ENCODE assay signal across 8 mouse cellular contexts in the genomic region with DNA sequence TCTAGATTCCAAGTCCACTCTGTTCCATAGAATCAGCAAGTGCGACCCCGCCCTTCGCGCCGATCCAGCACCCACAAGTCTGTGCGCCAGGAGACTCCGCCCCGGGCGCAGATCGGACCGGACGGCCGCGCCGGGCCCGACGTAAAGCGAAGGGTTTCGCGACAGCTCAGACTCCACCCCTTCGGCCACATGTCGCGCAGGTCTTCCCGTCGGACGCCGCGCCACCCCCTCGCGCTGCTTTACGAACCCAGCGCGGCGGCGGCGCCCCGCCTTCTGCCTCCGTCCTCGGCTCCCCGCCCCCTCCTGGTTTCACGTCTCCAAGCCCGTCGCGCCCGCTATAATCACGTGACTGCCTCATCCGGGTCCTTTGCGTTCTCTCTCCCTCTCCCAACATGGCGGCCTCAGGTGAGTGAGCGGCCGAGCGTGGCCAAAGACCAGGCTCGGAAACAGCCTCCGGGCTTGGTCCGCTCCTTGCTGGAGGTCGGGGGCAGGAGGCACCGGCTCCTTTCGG. TPM values are rescaled to one million over a fixed set of nuclear protein-coding genes. Genes with fewer than 3 reads are reported as not detected.
DNase-seq lines count a peak whose midpoint lies in the region; ATAC-seq lines count a peak whose summit lies in the region.

TSS of gene Eif4b (plus strand) at position 215 of the 511 bp plus-strand sequence.

- DNase-seq in MEL-GATA-1-ER (ENCODE audit: extremely low read depth, low read depth): peak; percentile 97
- DNase-seq in cerebellum, adult 8-10 months: peak; percentile 98
- peak; percentile 98 for DNase-seq in forelimb bud, embryonic 11.5 days (ENCODE audit: low read depth, low spot score)
- DNase-seq in layer of hippocampus, adult 9-10 months (ENCODE audit: low spot score): peak; percentile 97
- DNase-seq in ovary, postnatal 10 days (ENCODE audit: low spot score): peak; percentile 98
- DNase-seq in thymus, postnatal 10 days (ENCODE audit: low spot score in 2 of 2): peak; percentile 98 to 99

- peak within 1 kb of the TSS; percentile 97 for H3K27ac ChIP-seq in lung, embryonic 16.5 days (ENCODE audit: low read length)

- peak within 1 kb of the TSS; percentile 82 for H3K4me2 ChIP-seq in lung, embryonic 16.5 days (ENCODE audit: low read depth, low read length)

- no peaks in the 10 kb centered on the region for H3K27me3 ChIP-seq in lung, embryonic 16.5 days (ENCODE audit: control insufficient read depth, insufficient read depth, low read depth, low read length)

- peak; percentile 90 to 94 for ATAC-seq in hematopoietic stem cell, adult 5-6 weeks (replicated peaks in 1 of 2; ENCODE audit: insufficient read depth in 1 of 2, low FRiP score in 2 of 2, low TSS enrichment in 1 of 2, low read depth in 1 of 2, poor library complexity in 2 of 2, severe bottlenecking in 2 of 2)
- ATAC-seq in lung, embryonic 16.5 days (ENCODE audit: low read depth): peak; percentile 97

- H3K4me1 ChIP-seq in lung, embryonic 16.5 days (replicated peaks; ENCODE audit: control insufficient read depth, insufficient read depth, low read length): peaks cover 18% of the 10 kb centered on the region

- H3K4me3 ChIP-seq in lung, embryonic 16.5 days (ENCODE audit: low read length): peak within 1 kb of the TSS; percentile 100

- 0% methylated on average over 50 of the region's 58 CpGs for WGBS in lung, embryonic 16.5 days

- H3K36me3 ChIP-seq in lung, embryonic 16.5 days (ENCODE audit: control insufficient read depth, insufficient read depth, low read length): no peaks in the 10 kb centered on the region

- H3K9me3 ChIP-seq in lung, embryonic 16.5 days (ENCODE audit: control insufficient read depth, low read length): no peaks in the 10 kb centered on the region

- peak within 1 kb of the TSS; percentile 98 for H3K9ac ChIP-seq in lung, embryonic 16.5 days (ENCODE audit: low read length)

RNA-seq across cellular contexts. Expression of gene Eif4b, which starts in this region (rescaled TPM):
- 451 and 486 TPM in 2 replicates for total RNA-seq in hematopoietic stem cell, adult 5-6 weeks (2017)
- 122 and 123 TPM in 2 replicates for polyA plus RNA-seq in lung, embryonic 16.5 days (2015; fragmentation: Nextera tagmentation; extraction: Ambion mirVana)

Comparison
In these comparisons a context has a peak if more than half of its experiments do, and no peak if none do; other contexts are left out.
1. Peak in every context shown above with its lines: DNase-seq, ATAC-seq, H3K4me3 ChIP-seq and H3K27ac ChIP-seq.